ENCODE assay signal across 8 mouse cellular contexts in genomic region chr6:91410168-91410780, GRCm38 (mm10). TPM values are rescaled to one million over a fixed set of nuclear protein-coding genes. Genes with fewer than 3 reads are reported as not detected.
DNase-seq lines count a peak whose midpoint lies in the region; ATAC-seq and TF ChIP-seq lines count a peak whose summit lies in the region.

No protein-coding gene starts in this region.

- TF ChIP-seq CTCF in layer of hippocampus, adult 2 months (conservative IDR thresholded peaks at IDR 0.05): no peak

- no peaks in the 10 kb centered on the region for H3K9me3 ChIP-seq in hindbrain, embryonic 16.5 days (ENCODE audit: control insufficient read depth, low read length)
- H3K9me3 ChIP-seq in neural tube, embryonic 13.5 days: no peaks in the 10 kb centered on the region

- peaks cover 7% of the 10 kb centered on the region for H3K27me3 ChIP-seq in hindbrain, embryonic 16.5 days (replicated peaks; ENCODE audit: control insufficient read depth, insufficient read depth, low read length)
- H3K27me3 ChIP-seq in neural tube, embryonic 13.5 days: peaks cover 58% of the 10 kb centered on the region

- peak overlapping the region; percentile 98 for H3K4me2 ChIP-seq in hindbrain, embryonic 16.5 days (ENCODE audit: low read length)
- peak overlapping the region; percentile 89 for H3K4me2 ChIP-seq in neural tube, embryonic 13.5 days

- peak overlapping the region; percentile 71 for H3K4me3 ChIP-seq in layer of hippocampus, adult 2 months
- H3K4me3 ChIP-seq in hindbrain, embryonic 16.5 days (ENCODE audit: low read length): peak overlapping the region; percentile 71
- peak overlapping the region; percentile 67 for H3K4me3 ChIP-seq in neural tube, embryonic 13.5 days

- H3K27ac ChIP-seq in layer of hippocampus, adult 2 months: peak overlapping the region; percentile 83
- peak overlapping the region; percentile 55 for H3K27ac ChIP-seq in hindbrain, embryonic 16.5 days (ENCODE audit: low read depth, low read length)
- H3K27ac ChIP-seq in neural tube, embryonic 13.5 days (replicated peaks): peak overlapping the region; percentile 43; the same call in 1 of the 2 replicates

- no peaks in the 10 kb centered on the region for H3K36me3 ChIP-seq in hindbrain, embryonic 16.5 days (ENCODE audit: control insufficient read depth, insufficient read depth, low read length)
- H3K36me3 ChIP-seq in neural tube, embryonic 13.5 days: peaks cover 9% of the 10 kb centered on the region; the same call in 1 of the 2 replicates

- under 1% methylated on average over 26 of the region's 26 CpGs for WGBS in hindbrain, embryonic 16.5 days
- WGBS in neural tube, embryonic 13.5 days: 1% methylated on average over 26 of the region's 26 CpGs

- H3K4me1 ChIP-seq in hindbrain, embryonic 16.5 days (ENCODE audit: control insufficient read depth, insufficient read depth, low read depth, low read length): peaks cover 16% of the 10 kb centered on the region
- peaks cover 28% of the 10 kb centered on the region for H3K4me1 ChIP-seq in neural tube, embryonic 13.5 days (replicated peaks)

- 0 out of 2 replicates have a peak, but pooled peaks have one; percentile 2 for ATAC-seq in hindbrain, embryonic 16.5 days
- ATAC-seq in neural tube, embryonic 13.5 days (ENCODE audit: low read depth): 0 out of 2 replicates have a peak, but pooled peaks have one; percentile 19
- no peak for ATAC-seq in CD4-positive, CD25-positive, alpha-beta regulatory T cell, adult 4 months

- H3K9ac ChIP-seq in hindbrain, embryonic 16.5 days (ENCODE audit: low read depth, low read length): peak overlapping the region; percentile 78
- peak overlapping the region; percentile 76 for H3K9ac ChIP-seq in neural tube, embryonic 13.5 days

- no peak for DNase-seq in layer of hippocampus, adult 2 months (ENCODE audit: low spot score in 2 of 2)
- no peak for DNase-seq in layer of hippocampus, adult 9-11 months
- peak; percentile 61 to 63 for DNase-seq in cerebellum, postnatal 25 days
- DNase-seq in gastrocnemius, adult 8-10 months (ENCODE audit: low spot score in 2 of 2): no peak
- DNase-seq in spleen, adult 18-20 months: no peak

RNA-seq across cellular contexts. Expression of gene Wnt7a, which starts 0.9 kb away (rescaled TPM):
- 10 to 100 TPM; 18.0 to 25.3 TPM for total RNA-seq in layer of hippocampus, adult 2 months (2021)
- 7.9 and 11.2 TPM in 2 replicates for polyA plus RNA-seq in hindbrain, embryonic 16.5 days (2015; fragmentation: Nextera tagmentation; extraction: Ambion mirVana)
- 10.1 and 10.4 TPM in 2 replicates for polyA plus RNA-seq in neural tube, embryonic 13.5 days (2015; fragmentation: Nextera tagmentation; extraction: Ambion mirVana)
- not detected for total RNA-seq in gastrocnemius, adult 8-10 months (2022)
- polyA plus RNA-seq in CD4-positive, CD25-positive, alpha-beta regulatory T cell, adult 4 months (2017; shearing (Covaris generic)): not detected

Comparison
In these comparisons a context has a peak if more than half of its experiments do, and no peak if none do; other contexts are left out.
1. DNase-seq: peak in cerebellum, postnatal 25 days (2 of 2); none in layer of hippocampus, adult 2 months (0 of 2), layer of hippocampus, adult 9-11 months (single experiment), gastrocnemius, adult 8-10 months (0 of 2) and spleen, adult 18-20 months (0 of 2).
2. Peak in every context shown above with its lines, with median percentiles within 50 percentile points of each other: H3K27ac ChIP-seq and H3K4me3 ChIP-seq.